Mouse (Mus musculus) myocyte (in vitro differentiated cells): ENCODE results near the gene Grsf1. TPM values are rescaled to one million over a fixed set of nuclear protein-coding genes. Genes with fewer than 3 reads are reported as not detected.

Source experiments
- H3K27me3 ChIP-seq: one replicate; pipeline ENCODE4 v1.6.1; 2011; ENCODE audit not compliant: control insufficient read depth, insufficient read depth, insufficient read length
- H3K36me3 ChIP-seq: one replicate; pipeline ENCODE4 v1.6.1; 2011; ENCODE audit not compliant: control insufficient read depth, insufficient read depth
- H3K4me2 ChIP-seq: one replicate; pipeline ENCODE4 v1.6.1; 2011; ENCODE audit warnings: low read depth, control low read depth
- H3K4me3 ChIP-seq: one replicate; pipeline ENCODE4 v1.5.1; 2011; ENCODE audit warnings: mild to moderate bottlenecking, control low read depth, moderate library complexity
- H3K79me2 ChIP-seq: one replicate; pipeline ENCODE4 v1.6.1; 2011; ENCODE audit not compliant: control insufficient read depth, insufficient read depth
- H3ac ChIP-seq: one replicate; pipeline ENCODE4 v1.6.1; 2011; ENCODE audit not compliant: control insufficient read depth, insufficient read length
- CEBPB ChIP-seq: IDR thresholded peaks from 2 replicates; pipeline ENCODE4 v1.6.1; 2011; ENCODE audit warnings: mild to moderate bottlenecking, moderate library complexity; ENCODE audit not compliant: poor library complexity, insufficient read depth, severe bottlenecking
- E2F4 ChIP-seq: IDR thresholded peaks from one replicate; pipeline ENCODE4 v1.6.1; 2011; ENCODE audit warnings: mild to moderate bottlenecking, control low read depth, moderate library complexity; ENCODE audit not compliant: insufficient read depth
- MAX ChIP-seq: IDR thresholded peaks from one replicate; pipeline ENCODE4 v1.6.1; 2011; ENCODE audit warnings: low read depth, mild to moderate bottlenecking, control low read depth
- MYOD1 ChIP-seq, 3 experiments: IDR thresholded peaks; one replicate each; pipeline ENCODE4 v1.6.1; 2011; ENCODE audit warnings: control low read depth in 2 of 3, low read depth in 2 of 3, mild to moderate bottlenecking in 2 of 3, moderate library complexity in 1 of 3; ENCODE audit not compliant: insufficient read length in 2 of 3, control insufficient read depth in 1 of 3
- MYOG ChIP-seq, 3 experiments: IDR thresholded peaks; one replicate each; pipeline ENCODE4 v1.6.1; 2011; ENCODE audit warnings: control low read depth in 2 of 3, low read depth in 2 of 3, mild to moderate bottlenecking in 2 of 3; ENCODE audit not compliant: insufficient read length in 2 of 3, control insufficient read depth in 1 of 3, insufficient read depth in 1 of 3
- POLR2A ChIP-seq: IDR thresholded peaks from one replicate; pipeline ENCODE4 v1.6.1; 2011; ENCODE audit warnings: low read depth, mild to moderate bottlenecking, control low read depth, moderate library complexity; ENCODE audit not compliant: insufficient read length
- POLR2AphosphoS2 ChIP-seq: IDR thresholded peaks from one replicate; pipeline ENCODE4 v1.6.1; 2011; ENCODE audit warnings: low read depth, control low read depth; ENCODE audit not compliant: insufficient read length
- REST ChIP-seq: IDR thresholded peaks from one replicate; pipeline ENCODE4 v1.6.1; 2011; ENCODE audit warnings: mild to moderate bottlenecking, control low read depth, moderate library complexity; ENCODE audit not compliant: insufficient read depth, insufficient read length
- SRF ChIP-seq: IDR thresholded peaks from one replicate; pipeline ENCODE4 v1.6.1; 2011; ENCODE audit warnings: low read depth; ENCODE audit not compliant: control insufficient read depth, insufficient read length
- TCF12 ChIP-seq: IDR thresholded peaks from one replicate; pipeline ENCODE4 v1.6.1; 2011; ENCODE audit warnings: mild to moderate bottlenecking, control low read depth; ENCODE audit not compliant: poor library complexity, insufficient read depth, severe bottlenecking
- TCF3 ChIP-seq: IDR thresholded peaks from one replicate; pipeline ENCODE4 v1.6.1; 2011; ENCODE audit warnings: low read depth, control low read depth; ENCODE audit not compliant: insufficient read length
- USF1 ChIP-seq: IDR thresholded peaks from one replicate; pipeline ENCODE4 v1.6.1; 2011; ENCODE audit warnings: low read depth, mild to moderate bottlenecking, control low read depth, moderate library complexity
- polyA plus RNA-seq: library from polyadenylated mRNA; unstranded; fragments of >200 nt; fragmentation: generic; extraction: Trizol; gene quantifications from one replicate; pipeline ENCODE4 v1.2.1, GENCODE M21; 2012; ENCODE audit warnings: missing spikeins

Grsf1 gene
- polyA plus RNA-seq, result 29.5 TPM

DNA sequence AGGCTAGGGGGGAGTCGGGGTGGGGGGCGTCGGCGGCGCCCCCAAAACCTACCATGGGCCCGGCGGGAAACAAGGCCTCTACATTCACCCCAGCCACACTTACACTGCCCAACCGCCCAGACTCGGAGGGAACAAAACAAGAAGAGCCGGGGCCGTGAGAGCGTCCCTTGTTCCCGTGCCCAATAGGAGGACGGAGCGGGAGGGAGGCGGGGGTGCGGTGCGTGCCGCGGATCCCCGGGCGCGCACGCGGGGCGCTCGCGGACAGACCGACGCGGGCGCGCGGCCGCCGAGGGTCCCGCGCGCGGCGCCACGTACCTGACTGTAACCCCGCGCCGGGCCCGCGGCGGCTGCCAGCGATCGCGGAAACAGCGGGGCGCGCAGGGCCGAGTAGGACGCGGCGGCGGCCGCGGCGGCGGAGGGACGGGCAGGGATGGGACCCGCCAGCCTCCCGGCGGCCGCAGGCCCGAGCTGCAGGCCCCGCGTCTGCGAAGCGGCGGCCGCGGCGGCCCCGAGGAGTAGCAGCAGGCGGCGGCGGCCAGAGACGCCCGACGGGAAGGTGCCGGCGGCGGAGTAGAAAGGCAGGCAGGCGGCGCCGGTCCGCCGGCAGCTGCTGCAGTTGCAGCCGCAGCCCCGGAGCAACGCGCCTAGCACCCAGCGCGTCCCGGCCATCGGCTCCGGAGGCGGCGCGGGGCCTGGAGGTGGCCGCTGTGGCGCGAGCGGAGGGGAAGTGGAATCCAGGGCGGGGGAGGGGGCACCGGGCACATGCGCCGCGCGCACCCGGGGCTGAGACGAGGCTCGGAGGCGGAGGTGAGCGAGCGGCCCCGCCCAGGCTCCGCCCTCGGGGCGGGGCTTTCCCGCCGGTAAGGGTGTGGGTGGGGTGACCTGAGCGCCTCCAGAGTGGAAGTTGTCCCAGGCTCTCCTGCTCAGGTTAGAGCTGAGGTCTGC, at the start of gene Grsf1:
Gene Grsf1 (minus strand): TSS at position 729 of the 945 bp plus-strand sequence.
- TF ChIP-seq TCF12 (no peak), REST (no peak), MYOD1 (IDR thresholded peaks at IDR 0.05; ENCODE audit: control insufficient read depth in 1 of 3, insufficient read length in 2 of 3, low read depth in 2 of 3) (no peak), CEBPB (no peak), TCF3 (no peak), MAX (no peak), POLR2A (peak; percentile 78), MYOG (IDR thresholded peaks at IDR 0.05; ENCODE audit: control insufficient read depth in 1 of 3, insufficient read depth in 1 of 3, insufficient read length in 2 of 3, low read depth in 2 of 3) (peak in 1 of 3 experiments; percentile 23), POLR2AphosphoS2 (peak; percentile 70), SRF (no peak), USF1 (no peak), E2F4 (no peak)
- Histone ChIP-seq H3K79me2 (peaks cover 15% of the 10 kb centered on the region), H3K27me3 (no peaks in the 10 kb centered on the region), H3K36me3 (peaks cover 4% of the 10 kb centered on the region), H3K4me2 (peak within 1 kb of the TSS; percentile 90), H3K4me3 (peak within 1 kb of the TSS; percentile 48), H3ac (peak within 1 kb of the TSS; percentile 98)

GRCm38 (mm10) chr5:88724030-88724429, 48.1 kb upstream of the Grsf1 start:
- Histone ChIP-seq H3K79me2 (peaks cover 81% of the 10 kb centered on the region), H3K4me3 (no peak overlapping the region), H3K27me3 (no peaks in the 10 kb centered on the region), H3ac (no peak overlapping the region), H3K36me3 (peaks cover 5% of the 10 kb centered on the region), H3K4me2 (peak overlapping the region; percentile 94)
- no peak for TF ChIP-seq REST
- TF ChIP-seq TCF12, result no peak
- no peak for TF ChIP-seq CEBPB
- TF ChIP-seq POLR2A, result no peak
- TF ChIP-seq MYOD1 (IDR thresholded peaks at IDR 0.05; ENCODE audit: control insufficient read depth in 1 of 3, insufficient read length in 2 of 3, low read depth in 2 of 3), result no peak
- no peak for TF ChIP-seq E2F4
- TF ChIP-seq MYOG (IDR thresholded peaks at IDR 0.05; ENCODE audit: control insufficient read depth in 1 of 3, insufficient read depth in 1 of 3, insufficient read length in 2 of 3, low read depth in 2 of 3), result no peak
- no peak for TF ChIP-seq TCF3

DNA sequence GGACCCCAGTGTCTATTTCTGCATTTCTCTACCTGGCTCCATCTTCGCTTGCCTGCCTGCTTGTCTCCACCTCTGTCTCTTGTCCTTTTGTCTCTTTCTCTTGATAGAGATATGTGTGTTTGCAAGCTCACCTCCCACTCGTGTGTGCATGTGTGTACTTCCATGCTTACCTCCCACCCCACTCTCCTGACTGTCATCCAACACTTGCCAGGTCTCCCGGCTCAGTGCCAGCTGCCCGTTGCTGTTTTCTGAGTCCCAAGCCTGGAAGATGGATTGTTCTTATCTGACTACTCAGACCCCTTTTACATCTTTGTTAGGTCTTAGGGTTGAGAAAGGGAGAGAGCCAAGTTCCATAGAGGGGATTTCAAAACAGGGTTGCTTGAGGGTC, 46.2 kb upstream of the Grsf1 start:
- peak overlapping the region; percentile 99 for H3ac ChIP-seq
- peak overlapping the region; percentile 94 for H3K4me2 ChIP-seq
- peak overlapping the region; percentile 79 for H3K4me3 ChIP-seq
- peaks cover 63% of the 10 kb centered on the region for H3K79me2 ChIP-seq
- H3K27me3 ChIP-seq, result no peaks in the 10 kb centered on the region
- H3K36me3 ChIP-seq, result no peaks in the 10 kb centered on the region
- TF ChIP-seq MYOD1 (IDR thresholded peaks at IDR 0.05; ENCODE audit: control insufficient read depth in 1 of 3, insufficient read length in 2 of 3, low read depth in 2 of 3) (no peak), SRF (no peak), USF1 (no peak), POLR2AphosphoS2 (no peak), REST (no peak), TCF3 (no peak), POLR2A (no peak)

DNA sequence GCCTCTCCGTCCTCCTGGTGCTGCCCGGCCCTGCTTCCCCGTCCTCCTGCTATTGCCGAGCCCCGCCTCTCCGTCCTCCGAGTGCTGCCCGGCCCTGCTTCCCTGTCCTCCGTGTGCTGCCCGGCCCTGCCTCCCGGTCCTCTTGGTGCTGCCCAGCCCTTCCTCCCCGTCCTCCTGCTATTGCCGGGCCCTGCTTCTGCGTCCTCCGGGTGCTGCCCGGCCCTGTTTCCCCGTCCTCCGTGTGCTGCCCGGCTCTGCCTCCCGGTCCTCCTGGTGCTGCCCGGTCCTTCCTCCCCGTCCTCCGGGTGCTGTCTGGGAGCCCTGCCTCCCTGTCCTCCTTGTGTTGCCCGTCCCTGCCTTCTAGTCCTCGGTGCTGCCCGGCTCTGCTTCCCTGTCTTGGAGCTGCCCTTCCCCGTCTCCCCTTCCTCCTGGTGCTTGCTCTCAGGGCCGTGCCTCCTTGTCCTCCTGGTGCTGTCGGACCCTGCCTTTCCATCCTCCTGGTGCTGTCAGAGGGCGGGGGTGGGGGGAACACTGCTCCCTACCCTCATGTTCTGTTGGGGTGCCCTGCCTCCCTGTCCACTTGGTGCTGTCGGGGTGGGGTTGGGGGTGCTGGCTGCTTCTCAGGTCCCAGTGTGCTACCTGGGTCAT, 45.7 kb upstream of the Grsf1 start:
- Histone ChIP-seq H3K27me3 (no peaks in the 10 kb centered on the region), H3K4me3 (peak overlapping the region; percentile 79), H3K79me2 (peaks cover 58% of the 10 kb centered on the region), H3ac (peak overlapping the region; percentile 99), H3K36me3 (no peaks in the 10 kb centered on the region), H3K4me2 (peak overlapping the region; percentile 94)
- TF ChIP-seq CEBPB (no peak), MYOG (IDR thresholded peaks at IDR 0.05; ENCODE audit: control insufficient read depth in 1 of 3, insufficient read depth in 1 of 3, insufficient read length in 2 of 3, low read depth in 2 of 3) (peak in 1 of 3 experiments; percentile 18), MAX (no peak), USF1 (no peak), POLR2A (no peak)
